ENCODE assay signal across 13 mouse cellular contexts in the genomic region with DNA sequence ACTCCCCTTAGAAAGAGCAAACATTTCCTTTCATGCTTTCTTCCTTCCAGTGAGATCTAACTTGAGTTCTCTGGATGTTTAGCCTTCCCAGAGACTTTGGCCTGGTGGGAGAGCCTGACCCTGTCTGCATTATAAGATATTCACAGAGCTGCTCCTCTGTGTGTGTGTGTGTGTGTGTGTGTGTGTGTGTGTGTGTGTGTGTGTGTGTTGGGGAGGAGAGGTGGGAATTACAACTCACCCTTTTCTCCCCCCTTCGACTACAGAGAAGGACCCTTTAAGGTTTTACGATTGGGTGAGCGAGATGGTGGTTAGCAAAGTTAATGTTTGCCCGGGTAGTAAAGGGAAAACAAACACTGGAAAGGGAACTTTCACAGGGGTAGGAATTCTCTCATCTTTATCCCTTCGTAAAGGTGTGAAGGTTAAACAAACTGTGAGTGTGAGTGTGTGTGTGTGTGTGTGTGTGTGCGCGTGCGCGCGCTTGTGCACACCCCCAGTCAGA.
DNase-seq lines count a peak whose midpoint lies in the region; ATAC-seq and TF ChIP-seq lines count a peak whose summit lies in the region.
"Had no signal": no experiment of that assay in that cellular context is flagged by ENCODE, and none has a peak within 500 bp of the region (broad histone marks: within the 10 kb centered on the region; RNA-seq: fewer than 3 reads in every experiment).

No protein-coding gene starts in this region.

- H3K27me3 ChIP-seq in liver, adult 2 months (ENCODE audit: control insufficient read depth, insufficient read depth, low read length), result no peaks in the 10 kb centered on the region
- no peaks in the 10 kb centered on the region for H3K27me3 ChIP-seq in intestine, embryonic 16.5 days (replicated peaks; ENCODE audit: control insufficient read depth, insufficient read depth, low read length)
- H3K27me3 ChIP-seq in kidney, postnatal 0 days (ENCODE audit: insufficient read depth, low read length), result no peaks in the 10 kb centered on the region
- H3K27me3 ChIP-seq in neural tube, embryonic 15.5 days (replicated peaks), result no peaks in the 10 kb centered on the region
- H3K27me3 ChIP-seq: hindbrain, embryonic 12.5 days; limb, embryonic 12.5 days had no signal

- peaks cover 24% of the 10 kb centered on the region for H3K4me1 ChIP-seq in liver, adult 2 months (ENCODE audit: control insufficient read depth, insufficient read depth, low read length)
- H3K4me1 ChIP-seq in intestine, embryonic 16.5 days (ENCODE audit: control insufficient read depth, insufficient read depth, low read length), result peaks cover 21% of the 10 kb centered on the region
- H3K4me1 ChIP-seq in kidney, postnatal 0 days (replicated peaks; ENCODE audit: insufficient read depth, low read length), result peaks cover 29% of the 10 kb centered on the region
- H3K4me1 ChIP-seq in neural tube, embryonic 15.5 days, result peaks cover 25% of the 10 kb centered on the region

- peak; percentile 75 for ATAC-seq in intestine, embryonic 16.5 days
- peak; percentile 54; the same call in 1 of the 2 replicates for ATAC-seq in kidney, postnatal 0 days (replicated peaks; ENCODE audit: low FRiP score, low read depth)
- no peak for ATAC-seq in neural tube, embryonic 15.5 days (ENCODE audit: low FRiP score)

- no peak overlapping the region for H3K9ac ChIP-seq in liver, adult 2 months (ENCODE audit: low read depth, low read length)
- no peak overlapping the region for H3K9ac ChIP-seq in intestine, embryonic 16.5 days (ENCODE audit: low read depth, low read length)
- no peak overlapping the region for H3K9ac ChIP-seq in kidney, postnatal 0 days (ENCODE audit: low read depth, low read length)
- no peak overlapping the region for H3K9ac ChIP-seq in neural tube, embryonic 15.5 days (replicated peaks)
- H3K9ac ChIP-seq: hindbrain, embryonic 12.5 days; limb, embryonic 12.5 days had no signal

- TF ChIP-seq POLR2A in liver, adult 2 months (IDR thresholded peaks at IDR 0.05; ENCODE audit: extremely low read depth, insufficient read depth, low read length), result no peak

- H3K36me3 ChIP-seq in liver, adult 2 months (ENCODE audit: control insufficient read depth, insufficient read depth, low read length), result no peaks in the 10 kb centered on the region
- H3K36me3 ChIP-seq in intestine, embryonic 16.5 days (ENCODE audit: control insufficient read depth, insufficient read depth, low read length), result no peaks in the 10 kb centered on the region; the same call in 1 of the 2 replicates
- no peaks in the 10 kb centered on the region for H3K36me3 ChIP-seq in kidney, postnatal 0 days (ENCODE audit: insufficient read depth, low read length)
- H3K36me3 ChIP-seq in neural tube, embryonic 15.5 days, result no peaks in the 10 kb centered on the region
- H3K36me3 ChIP-seq: hindbrain, embryonic 12.5 days; limb, embryonic 12.5 days had no signal

- no peak overlapping the region for H3K4me3 ChIP-seq in liver, adult 2 months (ENCODE audit: insufficient read depth, low read depth, low read length)
- no peak overlapping the region for H3K4me3 ChIP-seq in intestine, embryonic 16.5 days (ENCODE audit: low read length)
- H3K4me3 ChIP-seq in kidney, postnatal 0 days (replicated peaks; ENCODE audit: low read depth, low read length), result no peak overlapping the region
- no peak overlapping the region for H3K4me3 ChIP-seq in neural tube, embryonic 15.5 days (replicated peaks)
- H3K4me3 ChIP-seq: hindbrain, embryonic 12.5 days; limb, embryonic 12.5 days had no signal

- 0 out of 2 replicates have a peak overlapping the region, but pooled peaks have one; percentile 24 for H3K4me2 ChIP-seq in intestine, embryonic 16.5 days (ENCODE audit: low read depth, low read length)
- peak overlapping the region; percentile 3; the same call in 1 of the 2 replicates for H3K4me2 ChIP-seq in kidney, postnatal 0 days (ENCODE audit: low read length)
- H3K4me2 ChIP-seq in neural tube, embryonic 15.5 days, result no peak overlapping the region
- H3K4me2 ChIP-seq: heart, embryonic 11.5 days; limb, embryonic 12.5 days had no signal

- peaks cover 24% of the 10 kb centered on the region for H3K79me2 ChIP-seq in liver, adult 2 months (ENCODE audit: control insufficient read depth, insufficient read depth, low read length)

- peak overlapping the region; percentile 32; the same call in 1 of the 2 replicates for H3K27ac ChIP-seq in liver, adult 2 months (replicated peaks; ENCODE audit: insufficient read depth, low read depth, low read length)
- peak overlapping the region; percentile 46; the same call in 1 of the 2 replicates for H3K27ac ChIP-seq in intestine, embryonic 16.5 days (ENCODE audit: low read length)
- peak overlapping the region; percentile 83 for H3K27ac ChIP-seq in kidney, postnatal 0 days
- peak overlapping the region; percentile 75; the same call in 1 of the 2 replicates for H3K27ac ChIP-seq in neural tube, embryonic 15.5 days (replicated peaks)

- WGBS in liver, adult 2 months, result 28% methylated on average over 10 of the region's 10 CpGs
- WGBS in intestine, embryonic 16.5 days, result 45% methylated on average over 10 of the region's 10 CpGs
- WGBS in kidney, postnatal 0 days, result 30% methylated on average over 10 of the region's 10 CpGs
- 48% methylated on average over 10 of the region's 10 CpGs for WGBS in neural tube, embryonic 15.5 days

- TF ChIP-seq CTCF in liver, adult 2 months (IDR thresholded peaks at IDR 0.05; ENCODE audit: low read depth, low read length), result no peak
- TF ChIP-seq CTCF in kidney, postnatal 0 days (IDR thresholded peaks at IDR 0.05; ENCODE audit: low read depth), result no peak

- no peaks in the 10 kb centered on the region for H3K9me3 ChIP-seq in intestine, embryonic 16.5 days (ENCODE audit: control insufficient read depth, low read length)
- no peaks in the 10 kb centered on the region for H3K9me3 ChIP-seq in kidney, postnatal 0 days (replicated peaks; ENCODE audit: low read length)
- no peaks in the 10 kb centered on the region for H3K9me3 ChIP-seq in neural tube, embryonic 15.5 days (replicated peaks)
- H3K9me3 ChIP-seq: hindbrain, embryonic 12.5 days; limb, embryonic 12.5 days had no signal

- DNase-seq in liver, adult 2 months (ENCODE audit: extremely low read depth, low read depth, low spot score), result peak; percentile 59
- DNase-seq in liver, result no peak
- no peak for DNase-seq in kidney, postnatal 0 days (ENCODE audit: low spot score)
- no peak for DNase-seq in right cerebral cortex, postnatal 10 days (ENCODE audit: low spot score in 2 of 2)
- DNase-seq in layer of hippocampus, adult 9-11 months, result no peak
- DNase-seq in frontal cortex, postnatal 14 days (ENCODE audit: low spot score in 2 of 2), result no peak
- DNase-seq: cerebellum, adult 9-10 months; right cerebral cortex, postnatal 4 days had no signal

Comparison
In these comparisons a context has a peak if more than half of its experiments do, and no peak if none do; other contexts are left out.
1. H3K27ac ChIP-seq: peak in every context shown above with its lines; median percentile 83 in kidney, postnatal 0 days; 75 in neural tube, embryonic 15.5 days; 46 in intestine, embryonic 16.5 days; 32 in liver, adult 2 months.